Mouse (Mus musculus) v-Abl transformed pro-B cells (cell line): ENCODE measurements around the gene Abi1.
"Not testable (repeated sequence)": the region's sequence is repeated elsewhere in the genome, so short reads cannot be mapped to it uniquely, and the experiment has no call there.

ENCODE experiments used
- in situ Hi-C, 2 experiments: fragments of 400-800 bp; cut with MboI; formaldehyde crosslinking; loops; one replicate each; pipeline ENCODE4 v1.15.1; 2025; ENCODE audit not compliant: unreplicated experiment in 2 of 2

Gene Abi1

DNA sequence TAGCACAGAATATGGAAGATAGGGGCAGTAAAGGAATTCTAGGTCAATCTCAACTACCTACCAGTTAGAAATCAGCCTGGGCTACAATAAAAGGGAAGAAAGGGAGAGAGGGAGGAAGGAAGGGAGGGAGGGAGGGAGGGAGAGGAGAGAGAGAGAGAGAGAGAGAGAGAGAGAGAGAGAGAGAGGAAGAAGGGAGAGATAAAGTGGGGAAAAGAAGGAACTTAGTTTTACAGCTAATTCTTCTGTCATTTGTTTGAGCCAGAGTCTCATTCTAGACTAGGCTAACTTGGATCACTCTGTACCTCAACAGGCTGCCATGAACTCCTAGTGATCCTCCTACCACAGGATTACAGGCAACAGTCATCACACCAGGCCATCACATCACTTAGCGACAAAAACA is 4.6 kb downstream of the Abi1 start:
- in situ Hi-C loops: loop anchor here in 1 of 2 experiments (10.0 kb wide), 1 partner anchor 131 kb away; no protein-coding TSS in a partner anchor

DNA sequence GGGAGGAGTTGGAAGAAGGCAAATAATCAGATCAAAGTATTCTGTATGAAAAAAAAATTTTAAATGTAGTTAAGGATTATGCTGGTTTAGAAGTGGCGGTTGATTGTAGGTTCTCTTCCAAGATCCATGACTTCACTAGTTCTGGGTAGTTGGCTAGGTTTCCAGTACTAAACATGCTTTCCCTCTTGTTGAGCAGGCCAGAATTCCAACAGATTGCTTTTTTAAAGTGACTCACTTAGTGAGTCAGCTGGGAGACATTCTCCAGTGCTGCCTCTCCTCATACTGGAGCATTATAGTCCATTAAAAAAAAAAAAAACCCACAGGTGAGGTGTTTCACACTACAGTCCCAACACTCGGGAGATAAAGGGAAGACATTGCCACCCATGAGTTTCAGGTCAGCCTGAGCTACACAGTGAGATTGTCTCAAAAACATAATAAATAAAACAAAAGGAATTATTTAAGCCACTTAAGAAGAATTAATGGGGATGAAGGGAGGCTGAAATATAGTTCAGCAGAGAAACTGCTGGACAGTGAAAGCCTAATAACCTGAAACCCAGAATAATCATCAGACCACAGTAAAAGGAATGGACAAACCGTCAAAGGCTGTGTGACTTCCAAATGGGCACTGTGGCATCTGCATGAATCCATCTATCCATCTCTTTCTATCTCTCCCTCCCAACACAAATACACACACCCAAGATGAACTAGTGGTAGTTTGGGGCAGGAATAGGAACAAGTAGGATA is 5.2 kb downstream of the Abi1 start:
- in situ Hi-C loops: loop anchor here in 1 of 2 experiments (10.0 kb wide), 1 partner anchor 130 kb away; no protein-coding TSS in a partner anchor

DNA sequence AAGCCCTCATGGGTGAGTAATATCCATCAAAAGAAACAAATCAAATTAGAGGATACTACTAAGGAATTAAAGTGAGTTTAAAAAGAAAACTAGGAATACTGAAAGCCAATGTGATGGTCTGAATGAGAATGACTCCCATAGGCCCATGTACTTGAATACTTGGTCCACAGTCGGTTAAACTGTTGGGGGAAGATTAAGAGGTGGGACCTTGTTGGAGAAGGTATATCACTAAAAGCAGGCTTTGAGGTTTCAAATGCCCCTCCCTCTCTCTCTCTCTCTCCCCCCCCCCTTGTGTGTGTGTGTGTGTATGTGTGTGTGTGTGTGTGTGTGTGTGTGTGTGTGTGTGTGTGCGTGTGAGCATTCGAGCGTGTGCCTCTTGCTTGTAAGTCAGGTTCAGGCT is 9.4 kb downstream of the Abi1 start:
- in situ Hi-C loops: loop anchor here in 1 of 2 experiments (10.0 kb wide), 1 partner anchor 126 kb away; no protein-coding TSS in a partner anchor

DNA sequence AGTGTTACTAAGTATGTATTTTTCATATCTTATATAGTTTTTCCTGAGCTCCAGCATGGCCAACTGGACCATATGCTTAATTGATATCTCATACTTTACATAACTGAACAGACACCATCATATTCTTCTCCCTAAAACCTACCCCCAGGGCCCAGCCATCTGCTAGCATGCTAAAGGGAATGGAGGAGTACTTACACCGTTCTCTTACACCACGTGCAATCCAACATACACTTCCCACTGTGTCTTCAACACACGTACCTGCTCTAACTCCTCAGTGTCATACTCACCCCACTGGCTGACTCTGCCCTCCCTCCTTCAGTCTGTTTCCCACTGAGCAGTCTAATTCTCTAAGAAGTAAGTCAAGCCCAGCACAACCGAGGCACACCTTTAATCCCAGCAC is 11.2 kb downstream of the Abi1 start:
- in situ Hi-C loops: no loop called here

DNA sequence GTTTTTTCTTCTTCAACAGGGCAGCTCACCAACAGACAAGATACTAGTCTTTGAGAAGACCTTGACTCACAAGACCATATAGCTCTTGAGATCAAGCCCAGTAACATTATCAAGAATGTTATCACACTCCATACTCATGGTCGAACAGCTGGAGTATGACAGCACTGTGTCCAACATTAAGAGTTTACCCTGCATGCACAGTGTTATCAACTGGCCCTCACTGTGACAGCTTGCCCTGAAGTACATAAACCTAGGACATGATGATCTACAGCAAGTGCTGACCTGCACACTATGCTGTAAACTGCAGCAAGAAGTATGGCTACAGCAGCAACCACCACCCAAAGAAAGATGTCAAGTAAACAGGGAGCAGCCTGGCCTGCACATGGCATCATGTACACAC is 13.7 kb downstream of the Abi1 start:
- in situ Hi-C loops: no loop called here

DNA sequence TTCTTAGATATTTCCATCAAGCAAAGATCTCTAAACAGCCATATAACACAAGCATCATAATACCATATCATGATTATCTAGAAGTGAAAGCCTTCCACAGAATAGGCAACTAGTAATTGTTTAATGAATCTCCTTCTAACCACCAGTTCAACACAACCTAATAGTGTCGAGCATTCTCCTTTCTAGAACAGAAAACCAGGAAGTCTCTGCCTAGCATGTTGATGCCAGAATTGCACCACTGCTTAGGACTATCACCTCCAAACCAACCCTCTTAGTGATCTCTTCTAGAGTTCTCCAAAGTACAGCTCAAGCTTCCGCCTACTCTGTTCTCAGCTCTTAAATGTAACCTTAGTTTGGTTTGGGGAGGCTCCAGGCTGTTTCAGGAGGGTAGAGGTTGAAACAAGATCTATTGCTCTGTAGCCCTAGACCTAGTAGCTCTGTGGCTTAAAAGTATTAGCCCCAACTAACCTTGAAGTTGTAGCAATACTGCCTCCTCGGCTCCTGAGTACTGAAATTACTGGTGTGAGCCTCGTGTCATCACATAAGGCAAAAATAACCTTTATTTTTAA is 16.2 kb downstream of the Abi1 start:
- in situ Hi-C loops: no loop called here

DNA sequence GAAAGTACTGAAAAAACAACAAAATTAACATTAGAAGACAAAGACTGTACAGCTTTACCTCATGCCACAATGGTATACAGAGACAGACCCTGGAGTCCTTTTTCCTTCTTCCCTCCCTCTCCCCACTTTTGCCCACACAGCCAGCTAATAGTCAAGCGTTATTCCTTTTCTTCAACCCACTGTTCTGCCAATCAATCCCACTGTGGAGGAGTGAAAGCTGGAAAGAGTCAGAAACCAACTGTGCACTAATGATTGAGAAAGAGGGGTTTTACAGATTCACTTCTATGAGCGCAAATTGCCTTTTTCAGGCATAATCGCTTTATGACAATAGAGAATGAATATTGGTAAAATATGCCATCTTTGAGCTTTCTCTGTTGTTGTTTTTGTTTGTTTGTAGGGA is 17.0 kb downstream of the Abi1 start:
- in situ Hi-C loops: no loop called here

DNA sequence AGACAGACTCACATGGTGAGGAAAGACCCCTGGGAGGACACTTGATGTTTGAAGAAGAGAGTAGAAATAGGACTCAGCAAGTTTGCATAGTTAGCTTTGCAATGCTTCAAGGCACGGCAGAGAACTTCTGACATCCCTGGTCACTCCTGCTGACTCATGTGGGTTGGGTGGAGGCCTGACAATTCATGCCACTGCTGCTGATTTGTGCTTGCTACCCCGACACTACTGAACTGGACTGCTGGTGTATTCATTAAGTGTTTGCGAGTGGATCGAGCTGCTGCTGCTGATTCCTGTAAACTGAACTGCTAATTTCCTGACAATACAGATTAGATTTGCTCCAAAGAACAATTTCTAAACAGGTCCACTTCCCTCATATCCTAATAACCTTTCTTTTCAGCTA is 18.3 kb downstream of the Abi1 start:
- in situ Hi-C loops: no loop called here

DNA sequence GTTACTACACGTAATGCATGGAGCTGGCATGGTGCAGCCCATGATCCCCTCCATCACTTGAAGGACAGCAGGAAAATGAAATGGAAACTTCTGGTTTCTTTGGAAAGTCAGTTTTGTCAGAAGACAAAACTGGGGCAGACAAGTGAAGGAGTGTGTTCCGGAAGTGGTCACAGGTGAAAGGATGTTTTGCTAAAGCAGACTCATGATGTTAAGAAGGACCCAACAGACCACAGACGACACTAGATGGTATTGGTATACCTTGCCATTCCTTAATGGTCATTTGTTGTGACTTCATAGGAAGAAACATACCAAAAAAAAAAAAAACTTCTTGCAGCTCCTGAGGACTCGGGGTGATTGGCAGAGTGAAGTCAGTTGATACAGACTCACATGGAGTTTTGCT is 18.7 kb downstream of the Abi1 start:
- in situ Hi-C loops: no loop called here

DNA sequence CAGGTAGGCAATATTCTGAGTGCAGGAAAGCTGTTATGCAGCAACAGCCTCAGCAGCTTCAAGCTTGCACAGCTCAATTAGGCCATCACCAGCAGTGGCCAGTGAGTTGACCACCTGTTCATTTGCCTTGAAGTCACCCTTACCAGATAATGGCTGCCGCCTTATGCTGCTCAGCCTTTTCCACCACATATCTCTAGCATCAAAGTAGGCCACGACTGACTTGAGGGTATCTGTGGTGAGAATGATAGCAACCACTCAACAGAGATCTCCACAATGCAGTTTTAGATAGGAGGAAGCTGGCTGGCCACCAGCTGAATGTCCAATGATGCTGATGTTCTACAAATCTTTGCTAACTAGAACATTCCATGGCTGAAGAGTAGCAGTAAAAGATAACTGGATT is 20.9 kb downstream of the Abi1 start:
- in situ Hi-C loops: no loop called here

DNA sequence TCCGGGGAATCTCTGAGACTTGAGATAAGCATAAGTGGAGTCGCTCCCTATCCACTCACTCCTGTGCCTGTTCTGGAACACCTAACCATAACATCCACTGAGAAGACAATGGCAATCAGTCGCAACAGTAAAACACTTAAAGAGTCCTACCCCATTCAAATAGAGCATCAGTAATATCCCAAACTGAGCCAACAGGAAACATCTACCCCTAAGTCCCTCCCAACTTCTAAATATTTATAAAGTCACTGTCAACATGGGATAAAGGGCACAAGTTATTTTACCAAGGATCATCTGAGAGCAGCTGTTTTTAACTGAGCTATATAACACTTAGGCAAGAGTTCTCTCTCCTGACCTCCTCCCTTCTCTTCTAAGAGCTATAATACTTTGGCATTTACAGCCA is 23.9 kb downstream of the Abi1 start:
- in situ Hi-C loops: no loop called here

DNA sequence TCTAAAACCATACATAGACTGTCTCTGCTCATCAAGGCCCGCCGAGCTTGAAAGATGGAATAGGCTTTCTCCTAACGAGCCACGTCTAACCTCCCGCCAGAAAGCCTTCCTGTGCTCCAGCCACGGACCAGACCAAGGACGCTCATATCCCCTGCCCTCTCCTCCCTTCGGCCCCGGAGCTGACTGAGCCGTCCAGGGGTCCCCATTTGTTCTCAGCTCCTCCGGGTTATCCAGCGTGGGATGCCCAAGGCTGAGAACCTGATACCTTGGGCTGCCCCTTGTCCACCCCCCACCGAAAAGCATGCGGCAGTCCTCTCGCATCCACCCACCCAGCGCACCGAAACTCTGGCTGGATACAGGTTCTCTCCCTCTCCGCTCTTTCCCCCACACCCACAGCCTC is 24.7 kb downstream of the Abi1 start:
- in situ Hi-C loops: no loop called here

DNA sequence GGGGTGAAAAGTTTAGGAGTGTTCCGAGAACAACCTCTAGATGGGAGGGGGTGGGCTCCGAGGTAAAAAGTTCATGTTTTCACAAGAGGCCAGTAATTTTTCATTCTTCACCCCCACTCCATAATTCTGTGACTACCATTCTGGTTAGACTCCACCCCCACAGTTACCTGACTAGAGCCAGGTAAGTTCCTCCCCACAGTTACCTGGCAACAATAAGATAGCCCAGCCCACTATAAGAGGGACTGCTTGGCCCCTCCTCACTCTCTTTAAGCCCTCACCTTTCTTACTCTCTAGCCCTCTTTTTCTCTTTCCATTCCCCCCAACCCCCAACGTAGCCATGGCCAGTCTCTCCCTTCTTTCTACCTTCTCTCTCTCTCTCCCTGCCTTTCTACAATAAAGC is 25.1 kb downstream of the Abi1 start:
- in situ Hi-C loops: not testable (repeated sequence)

DNA sequence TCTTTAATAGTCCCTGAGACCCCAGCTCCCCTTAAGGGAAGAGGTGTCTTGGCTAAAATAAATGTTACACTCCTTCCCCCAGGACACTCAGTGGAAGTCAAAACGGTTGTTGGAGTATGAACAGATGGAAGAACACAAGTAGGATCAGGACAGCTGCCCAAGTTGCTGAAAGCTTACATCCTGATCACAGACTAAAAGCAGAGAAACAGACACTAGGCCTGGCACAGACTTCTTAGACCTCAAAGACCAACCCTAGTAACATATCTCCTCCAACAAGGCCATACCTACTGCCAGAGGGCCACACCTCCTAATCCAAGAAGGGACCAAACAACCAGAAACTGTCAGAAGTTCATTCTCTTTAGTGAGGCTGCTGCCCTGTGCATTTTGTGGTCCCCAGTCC is 31.8 kb downstream of the Abi1 start:
- in situ Hi-C loops: no loop called here

DNA sequence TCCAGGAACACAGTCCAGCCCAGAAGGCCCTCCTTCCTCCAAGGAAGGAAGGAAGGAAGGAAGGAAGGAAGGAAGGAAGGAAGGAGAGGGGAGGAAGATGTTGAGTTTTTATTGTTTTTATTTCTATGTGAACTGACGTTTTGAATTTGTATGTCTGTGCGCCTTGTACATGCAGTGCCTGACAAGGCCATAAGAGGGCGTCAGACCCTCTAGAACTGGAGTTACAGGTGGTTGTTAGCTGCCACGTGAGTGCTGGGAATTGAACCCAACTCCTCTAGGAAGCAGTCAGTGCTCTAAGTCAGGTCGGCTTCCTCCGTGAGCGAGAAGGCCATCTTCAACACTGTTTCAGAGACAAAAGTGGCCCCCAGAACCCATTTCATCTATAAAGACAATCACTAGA is 32.5 kb downstream of the Abi1 start:
- in situ Hi-C loops: no loop called here

DNA sequence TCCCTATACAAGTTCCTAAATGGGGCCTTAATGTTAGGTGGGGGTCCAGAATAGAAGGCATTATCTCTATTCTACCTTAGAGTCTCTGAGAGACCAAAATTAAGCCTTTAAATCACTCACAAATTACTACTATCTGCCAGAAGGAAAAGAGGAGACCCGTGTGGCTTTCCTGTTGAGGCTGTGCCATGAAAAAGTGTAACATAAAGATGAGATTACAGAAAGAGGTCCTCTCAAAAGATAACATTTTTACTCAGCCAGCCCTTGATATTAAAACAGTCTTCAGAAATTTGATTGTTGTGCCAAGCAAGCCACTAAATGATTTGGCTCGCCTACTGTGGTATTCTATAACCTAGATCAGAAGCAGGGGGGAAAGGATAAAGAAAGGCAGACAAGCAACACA is 32.9 kb downstream of the Abi1 start:
- in situ Hi-C loops: no loop called here

DNA sequence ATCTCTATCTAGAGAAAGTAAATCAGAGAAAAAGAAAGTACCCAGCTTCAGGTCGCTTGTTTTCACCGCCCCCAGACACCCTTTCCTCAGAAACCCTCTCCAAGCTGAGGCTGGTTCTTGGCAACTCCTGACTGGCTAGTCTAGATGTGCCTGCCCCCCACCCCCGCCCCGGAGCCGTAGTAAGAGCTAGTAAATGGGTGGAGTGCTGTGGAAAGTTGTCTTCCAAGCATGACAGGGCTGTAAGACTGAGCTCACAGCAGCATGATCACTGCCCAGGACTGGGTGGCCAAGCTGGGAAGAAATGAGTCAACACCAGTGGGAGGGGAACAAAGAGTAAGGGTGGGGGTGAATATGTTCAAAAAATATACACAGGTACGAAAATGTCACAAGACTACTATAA is 33.8 kb downstream of the Abi1 start:
- in situ Hi-C loops: no loop called here

DNA sequence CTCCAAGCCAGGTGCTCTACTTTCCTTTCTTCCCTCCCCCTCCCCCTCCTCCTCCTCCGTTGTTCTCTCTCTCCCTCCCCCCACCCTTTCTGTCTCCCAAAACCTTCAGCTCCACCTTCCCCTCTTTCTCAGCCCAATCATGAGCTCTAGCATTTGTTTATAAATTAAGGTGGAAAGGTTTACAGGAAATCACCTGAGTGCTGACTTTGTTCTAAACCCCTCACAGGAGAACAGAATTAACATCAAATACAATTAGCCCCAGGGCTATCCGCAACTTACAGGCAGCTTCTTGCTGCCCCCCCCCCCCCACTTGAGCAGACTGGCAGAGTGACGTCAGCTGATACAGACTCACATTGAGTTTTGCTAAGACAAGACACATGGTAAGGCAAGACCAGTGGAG is 37.4 kb downstream of the Abi1 start:
- in situ Hi-C loops: no loop called here

DNA sequence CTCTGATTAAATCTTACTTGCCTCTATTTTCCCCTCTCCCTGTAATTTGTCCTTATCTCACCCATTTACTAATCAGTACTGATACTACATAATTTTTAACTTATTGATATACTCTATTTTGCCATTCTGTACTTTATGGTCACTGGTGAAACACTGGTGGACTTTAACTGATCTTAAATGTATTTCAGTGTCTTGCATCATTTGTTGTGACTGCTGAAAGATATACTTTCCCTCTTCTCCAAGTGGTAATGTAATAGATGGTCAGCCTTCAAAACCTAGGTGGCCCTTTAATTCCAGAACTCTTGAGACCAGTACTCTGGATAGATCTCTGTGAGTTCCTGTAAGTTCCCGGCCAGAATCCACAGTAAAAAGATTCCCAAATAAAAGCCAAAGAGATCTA is 40.4 kb downstream of the Abi1 start:
- in situ Hi-C loops: no loop called here

DNA sequence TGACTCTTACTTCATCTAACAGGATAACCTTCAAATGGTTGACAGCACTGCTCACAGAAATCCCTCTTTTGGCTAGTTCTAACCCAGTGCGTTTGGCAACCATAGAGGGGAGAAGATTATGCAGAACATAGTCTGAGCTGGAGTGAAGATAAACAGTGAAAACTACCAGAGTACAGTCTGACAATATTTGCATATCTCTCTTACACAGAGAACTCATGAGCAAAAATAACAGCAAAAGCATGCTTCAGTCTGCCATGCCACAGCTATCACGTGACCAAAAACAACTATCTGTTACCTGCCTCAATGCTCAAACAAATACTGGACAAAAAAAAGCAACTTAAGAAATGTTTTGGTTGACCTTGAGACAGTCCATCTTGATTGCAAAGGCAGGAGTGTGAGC is 41.2 kb downstream of the Abi1 start:
- in situ Hi-C loops: no loop called here

DNA sequence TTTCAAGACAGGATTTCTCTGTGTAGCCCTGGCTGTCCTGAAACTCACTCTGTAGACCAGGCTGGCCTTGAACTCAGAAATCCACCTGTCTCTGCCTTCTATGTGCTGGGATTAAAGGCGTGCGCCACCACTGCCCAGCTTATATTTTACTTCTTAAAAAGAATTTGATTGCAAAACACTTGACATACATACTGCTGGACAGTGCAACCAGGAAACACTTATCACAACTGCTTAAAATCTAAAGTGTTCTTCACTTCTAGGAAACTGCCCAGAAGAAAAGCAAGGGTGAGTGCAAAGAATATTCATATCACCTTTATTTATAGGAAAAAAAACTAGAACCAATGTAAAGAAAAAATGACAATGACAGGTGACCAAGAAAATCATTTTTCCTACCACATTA is 42.0 kb downstream of the Abi1 start:
- in situ Hi-C loops: no loop called here

DNA sequence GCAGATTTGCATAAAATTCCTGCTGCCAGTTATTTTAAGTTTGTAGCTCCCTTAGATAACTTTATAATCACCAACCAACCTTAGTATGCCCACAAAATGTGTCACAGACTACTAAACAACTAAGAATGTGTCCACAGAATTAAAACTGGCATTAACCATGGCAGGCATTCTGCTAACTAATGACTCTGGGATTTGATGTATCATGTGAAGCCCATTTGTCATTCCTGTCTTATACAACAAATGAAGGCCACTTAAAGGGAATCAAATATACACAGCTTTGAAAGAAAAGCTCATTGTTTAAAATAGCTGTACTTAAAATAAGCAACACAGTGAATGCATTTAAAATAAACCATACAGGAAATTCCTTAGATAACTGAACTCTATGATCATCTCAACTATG is 44.0 kb downstream of the Abi1 start:
- in situ Hi-C loops: no loop called here
